Mouse (Mus musculus): ENCODE measurements around the gene Mprip. TPM values are rescaled to one million over a fixed set of nuclear protein-coding genes. Genes with fewer than 3 reads are reported as not detected.

Gene Mprip
- polyA plus RNA-seq (2012; rRNA removed; ENCODE audit: low replicate concordance) = 169 and 193 TPM in 2 replicates

GRCm38 (mm10) chr11:59661005-59661404 is at the start of gene Mprip:
Gene Mprip, plus strand, starts transcription at chr11:59661305.

DNA sequence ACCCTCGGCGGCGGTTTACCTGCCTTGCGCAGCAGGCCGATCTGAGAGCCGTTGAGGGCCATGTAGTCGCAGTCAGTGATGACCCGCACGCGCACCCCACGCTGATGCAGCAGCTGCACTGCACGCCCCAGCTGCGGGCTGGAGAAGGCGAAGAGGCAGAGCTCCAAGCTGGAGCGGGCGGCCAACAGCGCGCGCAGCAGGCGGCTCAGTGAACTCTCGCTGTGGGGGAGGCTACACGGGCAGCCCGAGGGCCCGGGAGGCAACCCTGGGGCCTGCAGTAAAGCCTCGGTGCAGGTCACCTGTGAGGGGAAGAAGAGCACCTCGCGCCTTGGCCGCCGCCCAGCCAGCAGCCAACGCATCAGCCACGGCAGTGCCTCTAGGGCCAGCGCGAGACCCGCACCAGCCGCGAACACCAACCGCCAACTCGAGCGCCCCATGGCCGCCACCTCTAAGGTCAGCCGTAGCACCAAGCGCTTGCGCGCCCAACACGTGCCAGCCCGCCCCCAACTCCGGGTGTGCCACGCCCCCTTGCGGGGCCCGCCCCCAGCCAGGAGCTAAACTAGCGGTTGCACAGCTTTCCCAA is 126.2 kb downstream of the Mprip start, which contains the start of gene Pld6:
Pld6 (minus strand) TSS at position 447 of the 583 bp plus-strand sequence.

DNA sequence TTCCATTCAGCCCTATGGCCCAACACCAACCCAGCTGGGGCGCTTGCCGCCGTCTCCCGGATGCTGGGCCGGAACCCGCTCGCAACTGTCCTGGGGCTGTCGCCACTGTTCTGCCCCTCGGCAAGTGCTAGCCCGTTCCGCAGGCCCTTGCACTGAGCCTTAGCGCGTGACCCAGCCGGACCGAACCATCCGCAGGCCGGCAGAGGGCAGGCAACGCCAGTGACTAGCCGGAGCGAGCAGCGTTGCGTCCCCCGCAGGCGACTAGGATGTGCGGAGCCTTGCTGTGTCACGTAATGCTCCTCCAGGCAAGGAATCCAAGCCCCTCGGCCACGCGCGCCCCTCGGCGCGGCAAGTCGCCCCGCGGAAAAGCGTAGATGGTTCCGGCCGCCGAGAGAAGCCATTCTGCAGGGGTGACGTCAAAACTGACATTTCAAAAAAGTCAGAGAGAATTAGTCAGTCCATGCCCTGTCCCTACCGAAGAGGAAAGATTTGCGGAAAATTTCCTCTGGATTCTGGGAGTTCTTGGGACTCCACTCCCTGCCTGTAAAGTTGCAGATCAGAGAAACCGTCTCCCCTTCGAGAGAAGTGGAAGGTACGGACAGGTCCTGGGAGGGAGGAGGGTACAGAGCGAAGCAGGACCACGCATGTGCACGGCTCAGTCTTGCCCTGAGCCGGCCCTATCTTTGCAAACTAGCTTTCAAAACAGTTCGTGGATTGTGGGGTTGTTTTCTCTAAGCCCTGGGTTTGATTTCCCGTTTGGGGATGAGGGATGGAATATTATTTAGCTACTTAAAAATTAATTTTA is 148.8 kb downstream of the Mprip start, which contains the start of gene Flcn:
Flcn (minus strand) TSS at position 347 of the 805 bp plus-strand sequence.

Other genes with a start within 250 kb of the Mprip start
- 3.8 and 8.1 TPM in 2 replicates for gene Jmjd4, start 211.3 kb upstream of the Mprip start, polyA plus RNA-seq (2012; rRNA removed; ENCODE audit: low replicate concordance)
- gene Snap47, start 210.1 kb upstream of the Mprip start, polyA plus RNA-seq (2012; rRNA removed; ENCODE audit: low replicate concordance) = 62.0 and 90.1 TPM in 2 replicates
- gene Zfp867, start 188.8 kb upstream of the Mprip start, polyA plus RNA-seq (2012; rRNA removed; ENCODE audit: low replicate concordance) = 0.67 and 1.2 TPM in 2 replicates
- 6.8 and 21.9 TPM in 2 replicates for gene Zkscan17, start 134.6 kb upstream of the Mprip start, polyA plus RNA-seq (2012; rRNA removed; ENCODE audit: low replicate concordance)
- gene Nlrp3, start 119.7 kb upstream of the Mprip start, polyA plus RNA-seq (2012; rRNA removed; ENCODE audit: low replicate concordance) = 0.60 and 1.2 TPM in 2 replicates
- gene Olfr222, start 85.1 kb upstream of the Mprip start, polyA plus RNA-seq (2012; rRNA removed; ENCODE audit: low replicate concordance) = not detected in 2 replicates
- not detected in 2 replicates for gene Olfr223, start 68.0 kb upstream of the Mprip start, polyA plus RNA-seq (2012; rRNA removed; ENCODE audit: low replicate concordance)
- gene Pld6, start 126.3 kb downstream of the Mprip start, polyA plus RNA-seq (2012; rRNA removed; ENCODE audit: low replicate concordance) = 2.3 and 3.1 TPM in 2 replicates
- 53.7 and 55.4 TPM in 2 replicates for gene Flcn, start 148.7 kb downstream of the Mprip start, polyA plus RNA-seq (2012; rRNA removed; ENCODE audit: low replicate concordance)
- gene Nt5m, start 178.1 kb downstream of the Mprip start, polyA plus RNA-seq (2012; rRNA removed; ENCODE audit: low replicate concordance) = 40.0 and 45.4 TPM in 2 replicates
- gene Cops3, start 178.5 kb downstream of the Mprip start, polyA plus RNA-seq (2012; rRNA removed; ENCODE audit: low replicate concordance) = 30.1 and 38.2 TPM in 2 replicates

Data from subcutaneous adipose tissue, adult 2 months (tissue).